Mouse (Mus musculus) heart, postnatal 25 days (tissue): ENCODE results near the gene Sema5b. TPM values are rescaled to one million over a fixed set of nuclear protein-coding genes. Genes with fewer than 3 reads are reported as not detected.

Experiments used
- DNase-seq: peaks from one replicate; pipeline ENCODE4 v3.0.0; 2022; ENCODE audit warnings: low spot score
- intact Hi-C: fragments of 180-260 bp; cut with DNase I; formaldehyde crosslinking; loops from one replicate; pipeline ENCODE4 v1.15.1; 2025
- total RNA-seq, 2 experiments: library from RNA; stranded (reverse); gene quantifications; 2 replicates each; pipeline ENCODE4 v1.2.3; 2021

The Sema5b gene
- total RNA-seq, 2 experiments from 2014 or later, result 0.91 to 1.1 TPM

DNA sequence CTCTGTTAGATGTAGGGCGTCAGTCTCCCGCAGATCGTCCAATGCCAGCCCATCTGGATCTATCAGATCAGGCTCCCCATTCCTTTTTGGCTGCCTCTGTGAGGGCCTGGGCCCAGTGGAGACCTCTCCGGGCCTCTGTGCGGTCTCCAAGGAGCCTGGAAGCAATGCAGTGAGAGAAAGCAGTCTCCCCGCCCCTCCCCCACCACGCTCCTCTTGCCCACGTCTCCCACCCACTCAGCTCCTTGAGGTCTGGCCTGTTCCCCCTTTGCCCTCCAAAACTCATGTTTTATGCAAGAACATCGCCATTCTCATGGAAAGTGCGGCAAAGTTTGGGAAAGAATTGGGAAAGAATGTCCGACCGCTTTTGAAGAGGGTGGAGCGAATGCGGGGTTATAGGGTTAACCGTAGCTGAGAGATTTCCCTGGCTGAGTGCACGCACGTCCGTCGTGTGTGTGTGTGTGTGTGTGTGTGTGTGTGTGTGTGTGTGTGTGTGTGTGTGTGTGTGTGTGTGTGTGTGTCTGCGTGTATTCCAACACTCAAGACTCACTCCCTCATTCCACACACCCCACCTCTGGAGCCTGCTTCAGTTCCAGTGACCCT lies 47.0 kb downstream of the Sema5b start:
- intact Hi-C loops, result no loop called here
- no peak for DNase-seq

DNA sequence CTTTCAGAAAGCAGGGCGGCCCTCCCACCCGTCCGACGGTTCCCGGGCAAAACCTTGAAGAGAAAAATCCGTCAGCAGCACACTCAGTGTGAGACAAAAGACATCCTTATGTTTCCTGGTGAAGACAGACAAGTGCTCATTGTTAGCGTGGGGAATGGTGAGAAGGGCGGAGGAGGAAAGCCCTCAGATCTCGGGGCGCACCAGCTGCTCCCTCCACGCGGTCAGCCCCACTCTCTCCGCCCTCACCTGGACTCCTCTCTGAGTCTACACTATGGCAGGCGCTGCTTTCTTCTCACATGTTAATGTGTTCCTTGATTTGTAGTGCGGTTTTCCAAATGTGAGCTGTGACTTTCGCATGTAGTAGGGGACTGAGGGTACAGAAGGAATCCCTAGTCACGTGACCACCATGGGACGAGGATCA lies 47.8 kb downstream of the Sema5b start:
- no peak for DNase-seq
- intact Hi-C loops, result no loop called here

DNA sequence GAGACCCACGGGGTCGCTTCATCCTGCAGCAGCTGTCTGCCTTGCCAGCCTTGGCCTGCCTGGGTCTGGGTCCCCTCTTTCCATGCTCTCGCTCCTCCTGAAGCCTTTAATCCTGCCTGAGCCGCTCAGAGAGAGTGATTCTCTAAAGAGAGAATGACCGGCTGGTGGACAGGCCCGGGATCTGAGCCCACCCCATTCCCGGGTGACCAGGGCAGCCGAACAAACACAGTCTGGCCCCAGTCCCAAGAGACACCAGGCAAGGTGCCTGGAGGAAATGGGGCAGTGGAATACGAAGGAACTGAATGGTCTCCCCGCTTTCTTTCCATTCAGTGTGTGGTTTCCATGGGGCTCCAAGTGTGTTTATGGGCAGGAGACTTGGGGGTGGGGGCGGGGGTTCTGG lies 50.8 kb downstream of the Sema5b start:
- intact Hi-C loops, result loop anchor here (5.0 kb wide), 1 partner anchor 49 kb away; the partner anchor contains the start of gene Sema5b
- no peak for DNase-seq

DNA sequence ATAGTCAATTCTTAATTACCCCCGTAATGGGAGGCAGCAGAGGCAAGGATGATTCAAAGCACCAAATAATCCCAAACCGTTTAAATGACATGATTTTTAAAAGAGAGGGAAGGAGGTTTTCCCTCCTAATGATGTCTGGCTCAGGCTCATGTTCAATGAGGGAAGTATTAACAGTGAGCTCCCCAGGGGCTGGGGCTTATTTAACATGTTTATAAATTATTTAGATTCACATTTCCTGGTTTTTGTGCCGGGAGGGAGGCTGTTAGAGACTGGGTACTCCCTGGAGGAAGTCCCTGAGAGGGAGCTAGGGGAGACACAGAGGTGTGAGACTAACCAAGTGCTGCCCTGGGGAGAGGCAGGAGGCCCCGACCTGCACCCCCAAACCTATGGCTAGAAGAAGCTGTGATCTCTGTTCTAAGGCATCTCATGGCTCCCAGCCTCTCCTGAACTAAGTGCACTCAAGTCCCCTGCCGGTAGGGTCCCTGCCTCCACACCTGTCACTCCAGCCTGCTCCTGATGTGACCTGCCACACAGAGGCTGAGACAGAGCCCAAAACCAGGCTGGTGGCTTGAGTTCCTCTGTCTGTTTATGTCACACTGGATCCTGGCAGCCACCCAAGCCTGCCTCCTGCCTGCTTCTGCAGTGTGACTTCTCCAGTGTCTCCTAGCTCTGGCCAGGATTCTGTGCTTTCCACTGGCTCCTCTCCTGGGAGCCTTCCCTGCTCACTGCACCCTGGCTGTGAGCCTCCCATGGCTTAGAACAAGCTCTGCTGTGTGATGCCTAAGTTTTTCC lies 51.5 kb downstream of the Sema5b start:
- intact Hi-C loops, result loop anchor here (5.0 kb wide), 1 partner anchor 50 kb away; the partner anchor contains the start of gene Sema5b
- no peak for DNase-seq

DNA sequence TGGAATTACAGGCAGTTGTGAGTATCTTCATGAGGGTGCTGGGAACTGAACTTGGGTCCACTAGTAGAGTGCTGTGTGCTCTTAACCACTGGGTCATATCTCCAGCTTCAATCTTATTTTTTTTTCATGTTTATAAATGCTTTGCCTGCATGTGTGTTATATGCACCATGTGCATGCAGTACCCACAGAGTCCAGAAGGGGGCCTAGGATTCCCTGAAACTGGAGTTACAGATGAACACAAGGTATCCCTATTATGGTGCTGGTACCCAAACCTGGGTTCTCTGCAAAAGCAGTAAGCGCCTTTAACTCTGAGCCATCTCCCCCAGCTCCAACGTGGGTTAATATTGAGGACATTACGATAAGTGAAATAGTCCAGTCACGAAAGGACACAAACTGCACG lies 52.5 kb downstream of the Sema5b start:
- no peak for DNase-seq
- intact Hi-C loops, result loop anchor here (5.0 kb wide), 1 partner anchor 51 kb away; the partner anchor contains the start of gene Sema5b

DNA sequence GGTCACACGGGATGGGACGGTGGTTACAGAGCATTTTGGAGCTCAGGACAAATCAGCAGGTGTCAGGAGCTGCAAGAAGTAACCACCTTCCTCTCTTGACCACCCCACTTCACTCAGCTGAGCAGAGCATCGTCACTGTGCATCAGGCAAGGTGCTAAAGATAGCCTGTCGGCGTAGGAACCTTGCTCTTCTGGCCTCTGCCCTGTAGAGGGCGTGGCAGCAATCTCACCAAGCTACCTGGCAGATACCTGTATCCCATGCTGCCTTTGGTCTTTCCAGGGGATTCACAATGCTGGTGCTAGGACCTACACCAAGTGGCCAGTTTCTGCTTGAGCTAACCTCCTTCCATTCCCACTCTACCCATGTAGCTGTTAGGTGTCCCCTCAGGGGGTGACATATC lies 55.3 kb downstream of the Sema5b start:
- no peak for DNase-seq
- intact Hi-C loops, result no loop called here

DNA sequence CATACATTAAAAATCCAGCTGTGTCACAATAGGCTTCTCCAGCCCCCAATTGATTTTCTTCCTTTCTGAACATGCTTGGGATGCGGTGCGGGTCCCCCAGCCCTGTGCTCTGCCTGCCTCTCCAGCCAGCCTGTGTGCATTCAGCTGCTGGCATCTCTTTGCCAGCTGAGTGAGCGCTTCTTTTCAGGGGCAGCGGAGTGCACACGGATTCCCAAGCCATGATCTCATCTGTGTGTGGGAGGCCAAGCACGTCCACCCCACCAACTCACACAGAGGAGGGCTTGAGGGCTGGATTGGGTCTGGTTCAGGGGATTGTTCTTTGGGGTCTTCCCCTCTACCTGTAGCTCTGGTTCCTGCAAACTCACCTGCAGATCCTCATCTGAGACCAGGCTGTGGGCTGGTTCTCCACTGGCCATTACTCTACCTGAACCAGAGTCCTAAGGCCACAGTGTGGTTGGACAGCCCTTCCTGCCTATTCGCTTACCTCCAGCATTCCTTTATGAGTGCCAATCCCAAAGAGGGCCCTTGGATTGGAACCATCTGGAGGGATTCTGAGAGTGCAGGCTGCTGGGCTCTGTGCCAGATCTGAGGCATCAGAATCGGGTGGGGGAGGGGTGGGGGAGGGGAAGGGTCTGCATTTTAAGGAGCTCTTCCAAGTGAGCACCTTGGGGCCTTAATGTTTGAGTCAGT lies 55.9 kb downstream of the Sema5b start:
- intact Hi-C loops, result no loop called here

DNA sequence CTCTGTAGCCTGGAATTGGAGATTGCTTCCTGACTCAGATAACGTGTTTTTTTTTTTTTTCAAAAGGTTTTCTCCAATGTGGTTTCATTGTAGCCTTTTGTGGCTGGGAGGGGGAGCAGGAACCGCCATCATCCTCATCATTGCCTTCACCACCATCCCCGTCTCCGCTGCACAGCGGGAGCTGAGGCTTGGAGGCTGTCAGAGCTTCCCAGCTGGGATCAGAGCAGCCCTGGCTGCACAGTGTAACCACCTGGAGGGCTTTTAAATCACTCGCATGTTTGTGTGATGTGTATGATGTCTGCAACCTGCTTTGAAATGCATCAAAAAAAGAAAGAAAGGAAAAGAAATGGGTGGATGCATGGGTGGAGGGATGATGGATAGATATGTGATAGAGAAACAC lies 57.0 kb downstream of the Sema5b start:
- no peak for DNase-seq
- intact Hi-C loops, result no loop called here

More for the DNA sequence above, 55.9 kb downstream of the Sema5b start:
- no peak for DNase-seq

DNA sequence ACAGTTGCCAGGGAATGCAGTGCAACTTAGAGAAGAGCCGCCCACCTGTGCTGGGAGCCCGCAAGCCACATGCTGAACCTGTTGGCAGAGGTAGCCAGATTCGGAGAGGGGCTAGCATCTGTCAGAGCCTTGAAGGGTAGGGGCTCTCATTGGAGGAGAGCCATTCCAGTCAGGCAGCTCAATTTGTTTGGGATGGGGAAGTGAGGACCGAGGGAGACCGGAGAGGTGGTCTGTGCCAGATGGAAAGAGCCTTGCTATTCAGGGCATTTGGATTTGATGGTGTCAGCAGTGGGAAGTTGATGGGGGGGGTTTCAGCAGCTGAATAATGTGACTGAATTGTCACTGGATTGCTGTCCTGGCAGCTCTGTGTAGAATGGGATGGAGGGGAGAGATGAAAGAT lies 57.9 kb downstream of the Sema5b start:
- intact Hi-C loops, result no loop called here
- no peak for DNase-seq

DNA sequence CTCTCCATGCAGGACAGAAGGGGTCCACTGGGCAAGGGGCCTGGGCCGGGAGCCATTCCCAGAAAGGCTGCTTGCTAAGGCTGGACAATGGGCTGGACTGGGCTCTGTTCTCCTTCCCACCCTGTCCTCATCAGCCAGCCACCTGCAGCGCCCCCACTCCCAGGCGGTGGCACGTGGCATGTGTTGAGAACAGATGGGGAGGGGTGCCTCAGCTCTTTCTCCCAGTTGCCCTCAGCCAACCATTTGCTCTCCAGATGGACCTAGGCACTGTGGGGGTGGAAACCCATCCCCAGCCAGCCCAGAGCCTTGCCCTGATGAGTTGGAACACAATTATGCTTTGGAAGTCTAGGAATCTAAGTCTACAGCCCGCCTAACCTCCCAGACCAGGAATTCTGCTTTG lies 59.3 kb downstream of the Sema5b start:
- intact Hi-C loops, result no loop called here
- no peak for DNase-seq

DNA sequence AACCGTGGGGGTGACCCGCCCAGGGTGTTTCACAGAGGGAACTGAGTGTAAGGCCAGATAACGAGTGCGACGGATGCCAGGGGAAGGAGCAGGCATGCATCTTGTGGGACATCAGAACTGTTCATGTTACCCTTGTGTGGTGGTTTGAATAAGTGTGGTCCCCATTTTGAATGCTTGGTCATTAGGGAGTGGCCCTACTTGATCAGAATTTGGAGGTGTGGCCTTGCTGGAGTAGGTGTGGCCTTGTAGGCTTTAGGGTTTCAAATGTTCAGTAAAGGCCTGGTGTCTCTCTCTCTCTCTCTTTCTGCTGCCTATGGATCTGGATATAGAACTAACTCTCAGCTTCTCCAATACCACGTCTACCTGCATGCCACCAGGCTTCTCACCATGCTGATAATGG lies 60.5 kb downstream of the Sema5b start:
- no peak for DNase-seq
- intact Hi-C loops, result no loop called here

DNA sequence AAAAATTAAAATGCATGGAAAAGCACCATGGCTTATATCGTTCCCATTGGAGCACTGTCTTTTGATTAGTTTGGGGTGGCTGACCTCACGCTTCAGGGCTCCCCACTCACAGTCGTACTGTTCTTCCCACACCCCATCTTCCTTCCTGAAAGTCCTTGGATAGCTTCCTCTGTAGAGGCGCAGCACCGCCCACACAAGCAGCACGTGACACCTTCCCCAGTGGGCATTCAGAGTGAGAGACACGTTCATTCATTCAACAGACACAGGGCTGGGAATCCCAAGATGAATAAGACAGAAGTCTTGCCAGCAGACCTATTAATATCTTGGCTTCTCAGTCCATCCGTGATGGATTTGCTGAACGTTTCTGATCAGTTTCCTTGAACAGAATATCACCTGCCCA lies 61.6 kb downstream of the Sema5b start:
- no peak for DNase-seq
- intact Hi-C loops, result no loop called here

DNA sequence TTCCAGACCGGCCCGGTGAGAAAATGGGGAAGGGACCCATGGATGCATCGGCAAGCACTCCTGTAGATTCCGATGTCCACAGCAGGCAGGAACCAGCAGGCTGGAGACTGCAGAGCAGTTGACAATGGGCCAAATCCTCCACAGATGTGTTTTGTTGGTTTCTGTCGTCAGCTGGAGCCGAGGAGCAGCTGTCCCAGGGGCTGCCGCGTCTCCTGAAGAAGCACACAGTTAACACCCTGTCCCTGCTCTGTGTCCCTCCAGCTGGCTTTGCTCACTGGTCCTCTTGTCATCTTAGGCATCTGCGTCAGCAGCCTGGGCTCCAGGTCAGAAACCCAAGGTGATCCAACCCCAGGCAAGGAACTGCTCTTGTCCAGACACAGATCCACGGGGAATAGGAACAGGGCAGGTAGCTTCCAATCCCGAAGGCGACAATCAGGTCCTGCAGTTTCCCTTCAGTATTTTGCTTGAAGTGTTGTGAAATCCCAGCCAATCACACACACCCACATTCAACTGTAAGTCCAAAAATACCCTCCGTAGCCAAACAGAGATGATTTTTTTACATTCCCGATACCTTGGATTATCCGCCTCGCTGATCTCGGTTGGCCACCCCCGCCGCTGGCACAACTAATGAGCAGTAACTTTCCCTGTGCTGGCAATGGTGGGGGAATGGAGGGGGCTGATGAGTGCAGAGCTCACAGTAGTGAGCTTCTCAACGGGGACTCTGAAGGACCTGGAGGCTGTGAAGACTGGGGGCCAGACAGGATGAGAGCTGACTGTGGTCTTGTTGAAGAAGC lies 63.0 kb downstream of the Sema5b start:
- peak; percentile 22 for DNase-seq
- intact Hi-C loops, result no loop called here

DNA sequence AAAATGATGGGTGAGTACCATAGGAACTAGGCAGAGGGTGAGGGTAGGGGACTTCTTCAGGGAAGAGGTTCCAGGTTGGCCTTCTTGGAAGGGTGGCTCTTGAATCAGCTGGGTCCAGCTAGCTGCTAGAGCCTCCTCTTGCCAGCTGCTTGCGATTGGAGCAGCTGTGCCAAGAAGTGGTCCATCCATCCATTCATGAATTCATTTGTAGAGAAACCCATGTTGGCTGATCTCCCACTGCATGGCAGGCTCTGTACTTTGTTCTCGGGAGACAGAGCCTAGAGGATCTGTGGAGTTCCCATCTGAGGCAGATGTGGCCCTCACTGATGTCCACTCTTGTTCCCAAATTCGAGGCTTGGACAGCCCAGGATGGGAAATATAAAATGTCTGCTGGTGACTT lies 66.3 kb downstream of the Sema5b start:
- intact Hi-C loops, result no loop called here
- DNase-seq, result no peak

DNA sequence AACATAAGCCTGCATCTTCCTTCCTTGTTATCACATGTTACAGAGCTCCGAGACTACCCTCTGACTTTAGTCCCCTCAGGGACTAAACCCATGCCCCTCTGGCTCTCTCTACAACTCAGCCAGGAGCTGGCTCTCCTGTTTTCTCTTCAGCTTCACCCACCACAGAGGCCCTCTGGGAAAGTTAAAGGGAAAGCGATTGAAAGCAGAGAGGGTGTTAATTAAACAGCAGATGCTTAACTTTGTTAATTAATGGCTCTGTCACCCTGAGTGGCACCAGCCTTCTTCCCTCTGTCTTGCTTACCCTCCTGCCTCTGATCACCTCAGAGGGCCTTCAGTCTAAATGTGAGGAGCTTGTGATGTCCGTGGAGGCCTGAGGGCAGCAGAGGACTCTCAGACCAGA lies 67.3 kb downstream of the Sema5b start:
- intact Hi-C loops, result no loop called here
- no peak for DNase-seq

DNA sequence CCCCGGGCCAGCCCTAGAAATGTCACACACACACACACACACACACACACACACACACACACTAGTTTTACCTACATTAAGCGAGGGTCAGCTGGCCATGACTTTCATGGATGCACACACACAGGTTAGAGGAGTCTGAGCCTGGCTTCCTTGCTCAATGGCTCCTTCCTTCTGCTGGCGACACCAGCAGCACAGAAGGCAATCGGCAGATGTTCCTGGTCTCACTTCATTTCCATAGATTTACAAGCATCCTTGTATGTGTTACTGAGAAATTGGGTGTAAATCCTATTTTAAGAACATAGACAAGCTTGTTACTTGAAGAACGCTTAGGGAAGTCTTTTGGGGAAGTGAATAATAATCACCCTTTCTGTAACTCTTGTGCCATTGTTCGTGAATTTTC lies 68.6 kb downstream of the Sema5b start:
- DNase-seq, result no peak
- intact Hi-C loops, result no loop called here

DNA sequence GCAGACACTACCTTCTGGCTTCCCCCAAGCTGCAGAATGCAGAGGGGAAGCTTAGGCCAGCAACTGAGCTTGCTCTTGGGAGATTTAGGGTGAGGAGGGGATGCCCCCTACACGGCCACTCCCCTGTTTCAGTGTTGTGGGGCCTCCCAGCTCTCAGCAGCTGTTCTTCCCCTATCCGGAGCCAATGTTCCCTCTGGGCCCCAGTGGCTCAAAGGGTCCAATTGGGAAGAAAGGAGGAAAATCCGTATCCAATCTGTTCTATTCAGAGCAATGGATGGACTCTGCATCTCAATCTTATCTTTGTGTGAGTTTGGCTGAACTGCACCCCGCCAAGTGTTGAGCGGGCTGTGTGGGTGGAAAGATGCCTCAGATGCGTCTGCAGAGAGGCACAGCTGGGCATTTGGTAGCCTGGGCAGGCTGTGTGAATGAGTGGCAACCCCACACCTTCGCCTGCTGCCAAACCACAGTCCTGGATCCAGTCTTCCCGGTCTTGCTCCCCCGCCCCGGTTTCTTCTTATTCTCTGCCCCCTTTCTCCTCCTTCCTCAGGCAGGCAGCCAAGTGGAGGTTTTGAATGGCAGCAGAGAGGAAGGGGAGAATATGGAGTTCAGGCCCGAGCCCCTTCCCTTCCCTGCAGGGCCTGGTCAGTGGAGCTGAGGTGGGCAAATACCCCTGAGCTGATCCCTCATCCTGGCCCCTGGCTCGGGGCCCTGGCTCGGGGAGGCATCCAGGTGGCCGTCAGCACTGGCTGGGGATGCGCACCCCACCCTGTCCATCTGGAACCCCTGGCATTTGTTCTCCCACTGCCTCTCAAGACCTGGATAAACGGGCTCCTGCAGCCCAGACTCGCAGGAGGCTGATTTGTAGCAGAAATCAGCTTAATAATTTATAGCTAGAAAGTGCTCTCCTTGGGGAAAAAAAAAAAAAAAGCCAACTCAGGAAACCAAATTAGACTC lies 73.2 kb downstream of the Sema5b start:
- no peak for DNase-seq
- intact Hi-C loops, result no loop called here

DNA sequence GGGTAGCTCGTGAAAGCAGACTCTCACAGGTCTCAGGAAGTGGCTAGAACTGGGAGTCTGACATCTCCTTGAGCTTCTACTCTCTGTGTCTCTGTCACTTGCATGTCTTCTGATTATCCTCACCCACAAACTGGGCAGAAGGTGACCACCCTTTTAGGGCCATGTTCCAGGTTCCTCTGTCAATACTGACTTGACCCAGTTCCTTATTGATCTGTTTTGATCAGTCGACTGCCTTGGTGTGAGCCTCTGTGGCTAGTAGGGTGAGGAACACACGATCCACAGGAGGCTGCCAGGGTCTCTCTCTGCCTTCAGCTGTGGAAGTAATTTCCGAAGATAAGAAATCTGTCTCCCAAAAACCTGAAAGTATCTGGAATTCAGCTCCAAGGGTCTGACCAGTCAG lies 76.8 kb downstream of the Sema5b start:
- intact Hi-C loops, result no loop called here
- no peak for DNase-seq

DNA sequence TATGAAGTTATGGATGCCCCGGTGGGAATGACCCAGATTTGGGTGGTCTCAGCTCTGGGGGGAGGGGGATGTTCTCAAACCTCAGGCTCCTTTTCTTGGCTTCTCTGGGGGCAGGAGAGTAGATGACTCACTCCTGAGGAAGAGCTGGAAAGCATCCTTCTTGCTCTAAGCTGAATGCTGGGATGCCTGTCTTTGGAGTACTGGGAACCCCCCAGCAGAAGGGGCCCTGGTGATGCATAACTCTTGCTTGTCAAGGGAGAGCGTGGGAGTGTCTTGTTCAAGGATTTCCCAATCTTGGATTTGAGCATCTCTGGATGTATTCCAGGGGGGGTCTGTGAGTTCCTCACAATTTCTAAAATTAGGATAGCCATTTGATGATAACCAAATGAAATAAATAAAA lies 82.1 kb downstream of the Sema5b start:
- DNase-seq, result no peak
- intact Hi-C loops, result no loop called here
